ENCODE assay signal across 8 mouse cellular contexts in the genomic region with DNA sequence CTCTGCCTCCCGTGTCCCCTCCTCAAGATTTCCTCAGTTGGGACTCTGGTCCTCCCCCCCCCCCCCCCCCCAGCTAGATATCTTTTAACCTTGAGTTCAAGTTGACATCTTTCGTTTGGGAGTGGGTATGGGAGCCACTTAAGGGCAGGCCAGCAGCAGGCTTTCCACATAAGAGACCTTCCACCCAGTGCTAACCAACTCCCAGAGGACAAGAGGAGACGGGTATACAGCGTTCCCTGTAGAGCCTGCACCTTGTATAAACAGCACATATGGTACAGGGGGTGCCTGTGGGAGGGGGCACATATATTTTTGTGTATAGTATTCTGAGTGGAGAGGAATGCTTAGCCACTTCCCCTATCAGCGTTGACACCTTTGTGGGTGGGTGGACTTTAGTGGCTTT. TPM values are rescaled to one million over a fixed set of nuclear protein-coding genes. Genes with fewer than 3 reads are reported as not detected.
DNase-seq lines count a peak whose midpoint lies in the region; ATAC-seq and TF ChIP-seq lines count a peak whose summit lies in the region.

No protein-coding gene starts in this region.

- 27% methylated on average over 5 of the region's 5 CpGs for WGBS in heart, embryonic 13.5 days
- WGBS in forebrain, embryonic 15.5 days: 7% methylated on average over 5 of the region's 5 CpGs
- WGBS in macrophage (ENCODE audit: missing documents): 72% methylated on average over 5 of the region's 5 CpGs

- intact Hi-C loops in heart, postnatal 36 days (cut with DNase I): loop anchor here (5.0 kb wide), 1 partner anchor 282 kb away; no protein-coding TSS in a partner anchor
- intact Hi-C loops in left cerebral cortex, postnatal 25 days (cut with DNase I): no loop called here

- TF ChIP-seq EP300 in ES-Bruce4 (IDR thresholded peaks at IDR 0.05; ENCODE audit: insufficient read depth, low read depth, low read length): no peak

- ATAC-seq in heart, embryonic 13.5 days (ENCODE audit: extremely low read depth, insufficient number of reproducible peaks, low FRiP score, low TSS enrichment): no peak
- no peak for ATAC-seq in forebrain, embryonic 15.5 days (replicated peaks)

- DNase-seq in heart, postnatal 36 days: no peak
- DNase-seq in right cerebral cortex, adult 18-20 months: no peak
- no peak for DNase-seq in ovary, adult 18-20 months (ENCODE audit: low spot score)
- DNase-seq in left cerebral cortex, postnatal 25 days (ENCODE audit: low spot score in 2 of 2): no peak

- H3K79me2 ChIP-seq in macrophage (ENCODE audit: inconsistent target): peaks cover 57% of the 10 kb centered on the region

- H3K4me1 ChIP-seq in heart, embryonic 13.5 days: peaks cover 89% of the 10 kb centered on the region
- peaks cover 6% of the 10 kb centered on the region for H3K4me1 ChIP-seq in ES-Bruce4 (ENCODE audit: control insufficient read depth, insufficient read depth, low read length)
- H3K4me1 ChIP-seq in forebrain, embryonic 15.5 days: peaks cover 69% of the 10 kb centered on the region

- no peak for TF ChIP-seq CTCF in ES-Bruce4 (IDR thresholded peaks at IDR 0.05; ENCODE audit: low read depth, low read length)

- peaks cover 24% of the 10 kb centered on the region for H3K36me3 ChIP-seq in heart, embryonic 13.5 days
- H3K36me3 ChIP-seq in ES-Bruce4 (ENCODE audit: control insufficient read depth, insufficient read depth, low read length, poor library complexity, severe bottlenecking) (peaks cover 35% of the 10 kb centered on the region), macrophage (ENCODE audit: inconsistent target) (no peaks in the 10 kb centered on the region)
- no peaks in the 10 kb centered on the region for H3K36me3 ChIP-seq in forebrain, embryonic 15.5 days

- TF ChIP-seq POLR2A in ES-Bruce4 (IDR thresholded peaks at IDR 0.05; ENCODE audit: insufficient read depth, low read length): no peak

- H3K4me3 ChIP-seq in heart, embryonic 13.5 days: peak overlapping the region; percentile 81
- H3K4me3 ChIP-seq in ES-Bruce4 (ENCODE audit: low read depth, low read length): peak overlapping the region; percentile 15; the same call in 1 of the 2 replicates
- peak overlapping the region; percentile 89 for H3K4me3 ChIP-seq in forebrain, embryonic 15.5 days
- peak overlapping the region; percentile 60; the same call in 1 of the 2 replicates for H3K4me3 ChIP-seq in macrophage (ENCODE audit: inconsistent target)

- no peak overlapping the region for H3K27ac ChIP-seq in heart, embryonic 13.5 days (replicated peaks)
- H3K27ac ChIP-seq in ES-Bruce4 (ENCODE audit: insufficient read depth, low read length): no peak overlapping the region
- no peak overlapping the region for H3K27ac ChIP-seq in forebrain, embryonic 15.5 days (replicated peaks)
- H3K27ac ChIP-seq in macrophage: no peak overlapping the region

- H3K9me3 ChIP-seq in heart, embryonic 13.5 days: no peaks in the 10 kb centered on the region
- H3K9me3 ChIP-seq in ES-Bruce4 (replicated peaks; ENCODE audit: control insufficient read depth, insufficient read depth, low read length, poor library complexity, severe bottlenecking): no peaks in the 10 kb centered on the region
- no peaks in the 10 kb centered on the region for H3K9me3 ChIP-seq in forebrain, embryonic 15.5 days

- peak overlapping the region; percentile 95 for H3K9ac ChIP-seq in heart, embryonic 13.5 days
- H3K9ac ChIP-seq in ES-Bruce4 (ENCODE audit: low read depth, poor library complexity, severe bottlenecking): peak overlapping the region; percentile 98
- H3K9ac ChIP-seq in forebrain, embryonic 15.5 days (replicated peaks): peak overlapping the region; percentile 98

- H3K27me3 ChIP-seq in heart, embryonic 13.5 days (replicated peaks): peaks cover 66% of the 10 kb centered on the region
- no peaks in the 10 kb centered on the region for H3K27me3 ChIP-seq in ES-Bruce4 (ENCODE audit: control insufficient read depth, insufficient read depth, low read length, poor library complexity, severe bottlenecking)
- no peaks in the 10 kb centered on the region for H3K27me3 ChIP-seq in forebrain, embryonic 15.5 days

- peak overlapping the region; percentile 96 for H3K4me2 ChIP-seq in heart, embryonic 13.5 days
- H3K4me2 ChIP-seq in forebrain, embryonic 15.5 days (replicated peaks): peak overlapping the region; percentile 69

RNA-seq across cellular contexts. Expression of a gene that starts 2.8 kb away (rescaled TPM):
- polyA plus RNA-seq in heart, embryonic 13.5 days (2015; fragmentation: Nextera tagmentation; extraction: Ambion mirVana): 7.3 and 9.1 TPM in 2 replicates
- 10 to 100 TPM; 16.8 to 16.9 TPM for total RNA-seq in heart, postnatal 36 days (2021)
- polyA plus RNA-seq in ES-Bruce4 (2011; ENCODE audit: insufficient read depth, insufficient read length, low read depth, missing spikeins): 122 and 146 TPM in 2 replicates
- polyA plus RNA-seq in forebrain, embryonic 15.5 days (2015; fragmentation: Nextera tagmentation; extraction: Ambion mirVana): 39.9 and 40.9 TPM in 2 replicates
- 100 to 1,000 TPM in 13 of 26 experiments, 10 to 100 TPM in 13; 45.3 to 345 (median 100) TPM for total RNA-seq in macrophage (2018; cell fraction: chromatin; rRNA removed)
- 10 to 100 TPM; 27.7 to 77.5 (median 41.6) TPM for total RNA-seq in macrophage (2018; cell fraction: cytosol; rRNA removed)
- 100 to 1,000 TPM in 4 of 26 experiments, 10 to 100 TPM in 22; 59.9 to 295 (median 75.3) TPM for total RNA-seq in macrophage (2018; cell fraction: nucleus; rRNA removed)
- polyA plus RNA-seq in macrophage (2018): 31.3 to 59.0 TPM (median 39.4 TPM) in 3 replicates
- total RNA-seq in left cerebral cortex, postnatal 25 days (2021): 10 to 100 TPM; 67.9 to 79.5 TPM

Comparison
In these comparisons a context has a peak if more than half of its experiments do, and no peak if none do; other contexts are left out.
1. H3K4me3 ChIP-seq: peak in every context shown above with its lines; median percentile 89 in forebrain, embryonic 15.5 days; 81 in heart, embryonic 13.5 days; 60 in macrophage; 15 in ES-Bruce4.